Mouse (Mus musculus): ENCODE measurements around the gene Bod1.

Bod1 gene

DNA sequence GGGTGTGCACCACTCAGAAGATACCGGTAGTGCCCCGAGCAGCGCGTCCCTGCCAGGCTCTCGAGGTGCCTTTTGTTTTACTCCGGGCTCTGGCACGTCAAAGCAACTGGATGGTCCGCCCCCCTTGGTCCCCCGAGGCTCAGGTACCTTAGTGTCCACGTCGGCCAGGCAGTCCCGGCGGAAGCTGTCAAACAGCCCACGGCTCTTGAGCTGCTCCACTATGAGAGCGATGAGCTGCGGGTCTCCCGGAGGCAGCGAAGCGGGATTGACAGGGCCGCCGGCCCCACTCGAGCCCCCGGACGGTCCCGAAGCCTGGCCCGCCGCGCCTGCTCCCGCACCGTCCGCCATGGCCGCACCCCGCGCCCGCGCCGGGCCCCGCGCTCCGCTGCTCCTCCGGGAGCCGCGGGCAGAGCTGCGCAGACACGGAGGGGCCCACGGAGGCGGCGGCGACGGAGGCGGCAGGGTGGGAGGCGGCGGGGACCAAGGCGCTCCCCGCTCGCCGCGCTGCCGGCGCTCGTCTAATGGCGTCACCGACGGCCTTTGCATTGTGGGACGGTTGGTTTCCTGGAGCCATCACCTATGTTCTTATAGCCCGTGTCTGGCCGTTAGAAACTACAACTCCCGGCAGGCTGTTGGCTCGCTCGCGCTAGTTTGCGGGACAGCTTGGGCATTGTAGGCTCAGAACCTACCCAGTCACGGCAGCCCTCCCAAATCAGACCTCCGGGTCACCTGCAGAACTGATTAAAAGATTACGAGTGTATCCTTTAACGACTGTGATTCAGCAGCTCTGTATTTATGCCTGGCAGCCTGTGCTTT is at the start of gene Bod1:
Gene Bod1, minus strand, starts transcription at position 532 of the 816 bp plus-strand sequence.
- DNase-seq, result peak; percentile 92

DNA sequence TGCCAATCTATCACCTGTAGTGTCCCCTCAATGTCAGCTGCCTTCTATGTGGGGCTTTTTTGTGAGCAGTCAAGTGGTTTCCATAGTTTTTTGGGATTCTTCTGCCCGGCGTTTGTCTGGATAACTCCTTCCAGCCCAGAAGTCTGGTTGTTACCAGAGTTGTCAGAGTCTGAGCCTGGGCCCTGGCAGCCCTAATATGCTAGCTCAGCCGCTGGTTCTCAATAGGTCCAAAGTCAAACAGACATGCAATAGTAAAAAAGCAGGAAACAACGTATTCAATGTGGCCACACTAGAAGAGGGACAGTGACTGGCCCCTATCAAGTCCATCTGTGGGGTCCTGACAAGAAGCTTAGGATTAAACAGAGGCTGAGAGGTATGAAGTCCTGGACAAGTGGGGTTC is 47.4 kb upstream of the Bod1 start:
- DNase-seq, result no peak

DNA sequence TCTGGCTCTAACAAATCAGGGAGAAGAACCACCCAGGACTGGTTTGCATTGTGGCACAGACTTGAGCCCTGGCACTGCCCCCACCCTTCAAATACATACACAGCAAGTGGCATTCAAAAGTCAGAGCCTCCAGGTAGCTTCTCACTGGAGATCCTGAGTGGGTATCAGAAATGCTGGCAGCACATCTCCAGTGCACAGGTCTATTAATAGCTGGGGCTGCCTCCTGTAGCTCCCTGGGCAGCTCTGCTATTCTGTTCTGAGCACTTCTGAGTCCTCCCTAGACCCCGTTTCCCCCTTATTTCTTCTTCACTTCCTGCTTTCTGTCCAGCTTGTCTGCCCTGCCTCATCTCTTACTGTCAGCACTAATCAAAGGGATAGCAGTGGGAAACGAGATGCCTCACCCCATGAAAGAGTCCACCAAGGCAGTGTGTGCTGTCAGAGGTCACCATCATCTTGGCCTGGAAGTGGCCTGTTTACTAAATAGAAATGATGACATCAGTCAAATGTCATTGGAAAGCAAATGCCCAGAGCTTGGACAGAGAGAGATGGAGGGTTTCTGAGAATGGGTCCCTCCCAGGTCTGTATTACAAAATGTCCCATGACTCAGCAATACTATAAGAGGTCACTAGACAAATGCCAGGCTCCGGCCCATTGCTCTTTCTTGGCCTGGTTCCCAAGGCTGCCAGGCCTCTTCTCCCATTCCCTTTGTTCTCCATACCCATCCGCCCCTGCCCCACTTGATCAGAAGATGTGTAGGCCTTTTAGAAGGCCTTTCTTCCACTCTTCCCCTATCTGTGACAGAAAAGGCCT is 46.4 kb upstream of the Bod1 start:
- DNase-seq, result no peak

DNA sequence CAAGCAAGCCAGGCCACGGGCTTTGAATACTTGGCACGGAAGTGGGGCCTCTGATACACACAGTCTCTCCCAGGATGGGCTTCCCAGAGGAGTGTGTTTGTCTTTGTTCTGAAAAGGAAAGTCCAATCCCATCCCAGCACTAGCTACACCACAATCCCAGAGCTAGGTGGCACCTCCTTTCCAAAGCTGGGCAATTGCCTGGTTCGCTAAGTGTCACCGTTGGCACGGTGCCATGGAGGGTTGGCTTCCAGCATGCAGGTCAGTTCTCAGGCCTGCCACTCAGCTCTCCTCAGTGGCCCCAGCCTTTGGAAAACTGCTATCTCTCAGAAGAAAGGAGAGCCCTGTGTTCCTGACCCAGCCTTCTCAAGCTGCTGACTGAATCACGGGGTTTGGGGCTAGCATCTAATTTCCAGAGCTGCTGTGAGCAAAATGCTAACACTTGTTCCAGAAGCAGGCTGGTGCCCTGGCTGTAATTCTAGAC is 42.0 kb upstream of the Bod1 start:
- peak; percentile 90 for DNase-seq

DNA sequence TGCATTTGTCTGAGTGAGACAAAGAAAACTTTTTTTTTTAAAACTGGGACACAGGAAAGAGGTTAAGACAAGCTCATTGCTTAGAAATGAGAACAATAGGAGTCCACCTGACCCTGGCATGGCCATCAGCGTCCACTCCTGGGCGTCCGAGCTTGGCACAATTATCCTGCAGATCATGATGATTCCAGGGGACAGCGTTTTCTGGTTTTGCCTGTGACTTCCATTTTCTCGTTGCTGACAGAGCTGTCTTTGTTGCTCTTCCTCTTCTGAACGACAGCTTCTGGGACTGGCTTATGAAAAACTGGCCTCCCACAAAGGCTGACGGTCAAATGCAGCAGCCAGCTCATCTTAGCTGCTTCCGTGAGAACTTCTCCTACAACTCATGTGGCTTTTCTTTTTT is 41.4 kb upstream of the Bod1 start:
- DNase-seq, result no peak

DNA sequence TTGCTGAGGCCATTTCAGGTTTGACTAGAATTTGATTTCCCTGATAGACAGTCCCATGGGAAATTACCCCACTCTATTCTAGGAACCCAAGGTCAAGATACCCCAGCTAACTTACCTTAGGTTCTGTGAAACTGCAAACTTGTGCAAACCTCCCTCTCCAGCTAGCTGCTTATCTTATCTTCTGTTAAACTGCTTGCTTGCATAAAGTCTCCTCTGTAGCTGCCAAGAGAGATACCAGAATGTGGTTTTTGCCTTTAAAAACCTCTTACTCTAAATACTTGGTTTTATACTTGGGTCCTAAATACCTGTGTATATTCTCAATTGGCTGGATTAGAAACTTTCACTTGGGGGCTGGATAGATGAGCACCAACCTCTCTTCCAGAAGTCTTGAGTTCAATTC is 36.1 kb upstream of the Bod1 start:
- DNase-seq, result no peak

DNA sequence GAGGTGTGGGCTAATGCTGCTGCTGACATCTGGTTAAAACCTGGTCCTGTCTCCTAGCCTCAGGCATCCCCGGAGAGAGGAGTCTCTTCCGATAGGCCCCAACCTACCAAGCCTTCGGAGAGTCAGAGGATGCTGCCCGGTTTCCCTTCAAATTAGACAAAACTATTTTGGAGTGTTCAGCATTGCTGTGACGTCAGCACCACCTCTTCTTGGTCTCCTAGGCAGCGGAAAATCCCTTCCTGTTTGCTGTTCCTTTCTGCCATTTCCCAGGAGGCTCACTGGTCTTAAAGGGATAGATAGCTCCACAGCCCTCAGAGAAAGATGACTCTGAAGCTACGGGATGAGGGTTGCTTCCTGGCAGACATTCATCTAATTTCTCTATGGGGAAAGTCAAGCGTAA is 31.5 kb upstream of the Bod1 start:
- no peak for DNase-seq

DNA sequence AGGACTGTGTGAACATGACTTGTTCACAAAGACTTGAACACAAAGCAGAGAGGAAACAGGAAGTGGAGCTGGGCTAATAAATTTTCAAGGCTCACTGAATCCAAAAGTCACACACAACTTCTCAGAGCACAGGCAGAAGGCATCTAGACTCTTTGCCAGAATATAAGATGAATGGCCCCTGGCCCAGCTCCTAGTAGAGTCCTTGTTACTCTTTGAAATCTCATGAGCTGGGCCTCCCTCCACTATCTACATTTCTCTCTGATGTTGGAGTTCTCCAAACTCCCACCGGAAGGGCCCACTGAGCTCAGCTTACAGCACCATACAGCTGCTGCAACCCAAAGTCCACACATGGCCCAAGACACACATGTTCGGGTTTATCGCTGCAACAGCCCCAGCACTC is 30.2 kb upstream of the Bod1 start:
- DNase-seq, result no peak

DNA sequence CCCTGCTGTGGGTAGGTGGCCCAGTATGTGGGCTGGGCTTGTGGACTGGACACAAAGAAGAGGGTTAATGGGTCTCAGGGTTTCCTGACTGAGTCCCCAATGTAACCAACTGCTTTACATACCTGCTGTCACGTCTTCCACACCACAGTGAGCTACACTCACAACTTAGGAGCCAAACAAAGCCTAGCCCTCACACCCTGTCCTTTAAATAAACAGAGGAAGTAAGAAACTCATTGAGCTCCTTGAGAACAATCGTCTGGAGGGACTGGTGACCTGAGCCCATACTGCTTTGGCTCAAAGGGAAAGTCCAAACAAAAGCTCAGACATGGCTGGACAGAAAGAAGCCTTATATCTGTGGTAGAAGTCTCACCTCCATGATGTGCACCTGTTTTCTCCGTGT is 27.8 kb upstream of the Bod1 start:
- no peak for DNase-seq

DNA sequence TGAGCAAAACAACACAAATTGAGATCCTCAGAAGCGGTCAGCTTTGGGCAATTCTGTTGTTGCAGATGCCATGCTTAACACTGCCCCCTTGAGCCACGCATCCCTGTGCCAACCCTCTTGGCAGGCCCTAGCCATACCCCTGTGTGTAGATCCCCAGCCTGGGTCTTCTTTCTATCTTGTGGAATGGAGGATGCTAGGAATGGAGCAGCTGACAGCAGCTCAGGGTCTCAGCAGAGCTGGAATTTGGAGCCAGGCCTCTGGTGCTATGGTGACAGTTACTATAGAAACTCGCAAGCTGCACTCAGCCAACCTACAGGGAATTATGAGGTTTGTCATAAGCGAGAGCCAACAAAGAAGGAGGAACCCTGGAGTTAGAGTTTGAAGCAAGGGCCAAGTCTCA is 23.1 kb upstream of the Bod1 start:
- no peak for DNase-seq

DNA sequence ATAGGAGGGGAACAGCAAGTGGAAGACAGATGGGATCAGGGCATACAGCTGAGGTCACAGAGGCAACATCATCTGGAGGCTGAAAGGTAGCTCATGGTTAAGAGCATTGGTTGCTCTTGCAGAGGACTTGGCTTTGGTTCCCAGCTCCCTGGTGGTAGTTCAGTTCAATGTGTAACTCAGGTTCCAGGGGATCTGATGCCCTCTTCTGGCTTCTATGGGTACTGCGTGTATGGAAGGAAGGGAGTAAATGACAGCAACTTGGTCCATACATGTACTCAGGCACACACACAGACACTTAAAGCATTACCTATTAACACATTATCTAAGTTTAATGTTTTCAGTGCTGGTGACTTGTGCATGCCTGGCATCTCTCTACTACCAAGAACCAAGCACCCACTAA is 22.4 kb upstream of the Bod1 start:
- no peak for DNase-seq

DNA sequence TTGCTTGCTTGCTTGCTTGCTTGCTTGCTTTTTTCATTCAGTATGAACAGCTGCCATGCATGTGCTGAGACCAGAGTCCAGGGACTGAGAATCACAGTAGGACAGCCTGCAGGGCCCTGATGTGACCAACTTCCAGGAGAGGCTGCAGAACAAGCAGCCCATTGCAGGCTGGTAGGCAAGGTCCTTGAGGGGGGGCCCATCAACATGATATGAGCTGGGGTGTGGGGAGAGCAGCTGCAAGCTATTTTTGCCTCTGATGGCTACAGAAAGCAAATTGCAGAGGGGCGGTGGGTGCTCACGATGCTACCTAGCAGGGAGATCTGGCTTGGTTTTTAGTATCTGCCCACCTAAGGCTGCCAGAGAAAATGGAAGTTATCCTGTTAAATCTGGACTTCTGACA is 21.6 kb upstream of the Bod1 start:
- DNase-seq, result no peak

DNA sequence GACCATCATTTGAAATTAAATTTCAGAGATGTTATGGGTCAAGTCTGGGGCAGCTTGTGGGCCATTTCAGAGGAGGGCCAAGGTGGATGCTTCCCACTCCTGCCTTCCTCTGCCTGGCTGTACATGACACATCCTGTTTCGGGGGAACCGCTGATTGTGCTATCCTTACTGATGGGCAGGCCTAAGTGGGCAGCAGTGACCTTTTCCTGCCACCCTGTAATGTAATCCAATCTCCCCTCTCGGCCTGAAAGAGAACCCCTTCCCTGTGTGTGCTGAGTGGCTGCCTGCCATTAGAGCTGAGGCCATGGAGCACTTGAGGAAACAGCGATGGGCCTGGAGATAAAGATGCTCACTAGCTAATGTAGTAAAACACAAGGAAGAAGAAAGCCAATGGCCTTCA is 17.3 kb upstream of the Bod1 start:
- DNase-seq, result no peak

DNA sequence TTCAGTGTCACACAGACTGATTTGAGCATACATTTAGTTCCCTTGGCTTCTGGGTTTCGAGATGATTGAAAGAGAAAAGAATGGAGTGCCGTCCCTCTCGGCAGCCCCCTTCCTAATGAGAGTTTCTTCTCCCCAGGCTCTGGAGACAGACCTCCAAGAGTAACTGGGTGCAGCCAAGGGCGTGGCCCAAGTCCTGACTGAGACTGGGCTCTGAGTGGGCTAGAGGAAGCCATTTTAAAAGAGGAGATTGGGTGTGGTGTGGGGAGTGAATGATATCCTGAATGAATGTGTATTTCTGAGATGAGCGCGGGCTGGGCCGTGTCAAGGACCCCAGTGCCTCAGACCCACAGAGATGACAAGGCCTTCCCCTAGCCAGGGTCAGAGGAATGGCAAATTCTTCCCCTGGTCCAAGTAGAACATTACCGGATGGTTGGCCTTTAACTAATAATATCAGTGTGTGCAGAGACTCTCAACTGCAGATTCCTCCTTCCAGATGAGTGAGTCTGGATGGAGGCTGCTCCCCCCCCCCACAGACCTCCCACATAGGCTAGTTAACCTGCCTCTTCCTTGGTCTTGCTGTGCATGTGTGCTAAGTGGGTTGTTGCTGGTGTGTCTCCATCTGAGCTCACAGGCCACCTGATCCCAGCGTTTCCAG is 13.4 kb upstream of the Bod1 start:
- DNase-seq, result no peak

DNA sequence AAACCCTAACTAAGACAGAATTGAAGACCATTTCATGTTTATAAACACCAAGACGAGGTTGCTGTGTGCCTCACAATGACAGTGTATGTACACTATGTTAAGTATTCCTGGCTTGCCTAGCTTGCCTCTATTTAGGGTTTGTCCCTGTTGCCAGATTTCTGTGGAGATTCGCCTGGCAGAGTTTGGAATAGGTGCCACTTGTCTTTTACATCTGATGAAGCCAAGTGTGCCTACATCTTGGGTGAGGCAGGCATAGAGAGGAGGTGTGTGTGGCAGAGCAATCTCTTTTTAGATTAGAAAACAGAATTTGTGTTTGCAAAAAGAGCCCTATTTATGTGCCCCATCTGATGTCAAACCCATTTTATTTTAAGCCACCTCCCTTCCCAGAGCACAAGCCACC is 12.4 kb upstream of the Bod1 start:
- DNase-seq, result no peak

DNA sequence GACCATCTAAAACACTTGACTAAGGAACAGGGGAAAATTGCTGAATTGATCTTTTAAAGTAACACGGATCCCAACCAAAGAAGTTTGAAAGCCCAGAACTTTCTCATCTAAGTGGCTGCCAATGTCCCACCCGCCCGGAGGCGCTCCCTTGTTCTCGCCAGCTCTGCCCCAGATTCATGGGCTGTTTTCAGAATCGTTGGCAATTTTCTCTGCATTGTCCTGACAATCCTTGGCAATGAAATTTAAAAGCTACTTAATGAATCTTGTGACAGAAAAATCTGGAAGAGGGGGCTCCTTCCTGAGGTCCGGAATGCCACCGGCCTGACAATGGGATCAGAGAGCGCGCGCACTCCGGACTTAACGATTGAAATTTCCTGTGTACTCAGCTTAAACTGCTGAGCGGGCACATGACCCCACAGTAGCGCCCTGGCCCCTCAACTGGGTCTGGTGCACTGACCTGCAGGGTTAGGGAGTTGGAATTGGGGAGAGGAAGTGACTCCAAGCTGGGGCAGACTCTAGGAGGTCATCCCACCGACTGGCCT is 8.2 kb upstream of the Bod1 start:
- no peak for DNase-seq

DNA sequence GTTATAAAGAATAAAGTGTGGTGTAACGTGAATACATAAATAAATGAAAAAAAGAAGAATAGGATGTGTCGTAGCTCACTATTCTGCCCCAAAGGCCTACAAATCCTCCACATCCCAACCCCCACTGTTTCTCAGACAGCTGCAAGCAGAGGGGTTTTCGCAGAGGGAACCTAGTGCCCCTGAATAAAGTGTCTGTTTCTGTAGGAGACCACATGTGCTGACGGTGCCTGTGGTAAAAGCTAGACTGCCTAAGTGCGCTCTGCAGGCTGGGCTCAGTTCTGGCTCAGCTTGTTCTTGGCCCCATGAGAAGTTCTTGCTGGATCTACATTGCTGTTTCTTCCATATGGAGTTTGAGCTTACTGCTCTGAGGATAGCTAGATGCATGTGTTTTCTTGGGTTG is 5.6 kb upstream of the Bod1 start:
- no peak for DNase-seq

DNA sequence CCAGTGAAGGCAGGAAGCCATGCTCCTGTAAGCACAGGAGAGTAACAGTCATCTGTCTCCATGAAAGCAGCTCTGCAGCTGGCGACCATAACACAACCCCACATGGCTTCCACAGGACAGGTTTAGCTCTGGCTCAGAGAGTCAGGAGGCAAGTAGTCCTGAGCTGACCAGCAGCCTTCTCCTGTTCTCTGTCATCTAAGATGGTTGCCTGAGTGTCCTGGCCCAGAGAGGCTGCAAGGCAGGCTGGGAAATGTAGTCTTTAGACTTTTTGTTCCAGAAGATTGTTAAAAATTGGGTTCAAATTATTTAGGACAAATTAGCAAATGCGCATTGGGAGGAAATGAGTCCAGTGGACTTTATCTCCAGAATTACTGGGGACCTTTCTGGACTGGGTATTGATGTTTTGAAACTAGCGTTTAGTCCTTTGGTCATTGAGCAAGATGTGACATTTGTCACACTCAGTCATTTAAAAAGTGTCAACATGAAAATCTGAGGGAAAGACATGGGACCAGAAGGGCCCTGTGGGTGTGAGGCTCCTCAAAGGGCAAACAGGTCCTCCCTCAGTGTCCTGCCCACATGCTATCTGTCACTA is 5.1 kb upstream of the Bod1 start:
- DNase-seq, result peak; percentile 21

DNA sequence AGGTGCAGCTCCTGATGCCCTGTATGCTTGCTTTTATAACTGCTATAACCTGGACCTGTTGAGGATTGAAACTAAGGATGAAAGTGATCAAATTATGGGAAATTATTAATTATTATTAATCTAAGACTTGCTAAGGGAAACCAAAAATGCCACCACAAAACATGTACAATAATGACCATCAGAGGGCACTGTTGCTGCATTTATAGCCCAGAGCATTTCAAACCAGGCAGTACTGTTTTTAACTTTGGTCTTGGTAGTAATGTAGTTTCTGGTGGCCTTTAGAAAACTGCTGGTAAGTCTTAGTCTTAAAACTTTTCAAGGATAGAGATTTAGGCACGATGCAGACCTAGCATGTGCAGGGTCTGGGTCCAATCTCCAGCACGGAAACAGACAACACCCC is 3.7 kb upstream of the Bod1 start:
- DNase-seq, result peak; percentile 55

DNA sequence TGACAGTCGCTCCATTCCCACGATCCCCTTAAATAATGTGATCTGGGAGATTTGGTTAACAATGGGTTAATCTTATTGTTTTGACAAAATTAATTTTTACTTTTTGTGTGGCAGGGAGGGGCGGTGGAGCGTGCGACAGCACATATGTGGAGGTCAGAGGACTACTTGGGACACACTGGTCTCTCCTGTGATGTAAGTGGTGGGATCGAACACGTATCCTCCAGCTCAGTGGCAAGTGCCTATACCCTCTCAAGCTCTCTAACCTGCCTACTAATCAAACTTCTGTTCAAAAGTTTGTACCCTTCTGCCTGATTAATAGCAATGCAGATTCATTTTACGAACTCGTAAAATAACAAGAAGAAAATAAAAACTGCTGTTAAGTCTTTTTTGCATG is 482 bp upstream of the Bod1 start:
- no peak for DNase-seq

DNA sequence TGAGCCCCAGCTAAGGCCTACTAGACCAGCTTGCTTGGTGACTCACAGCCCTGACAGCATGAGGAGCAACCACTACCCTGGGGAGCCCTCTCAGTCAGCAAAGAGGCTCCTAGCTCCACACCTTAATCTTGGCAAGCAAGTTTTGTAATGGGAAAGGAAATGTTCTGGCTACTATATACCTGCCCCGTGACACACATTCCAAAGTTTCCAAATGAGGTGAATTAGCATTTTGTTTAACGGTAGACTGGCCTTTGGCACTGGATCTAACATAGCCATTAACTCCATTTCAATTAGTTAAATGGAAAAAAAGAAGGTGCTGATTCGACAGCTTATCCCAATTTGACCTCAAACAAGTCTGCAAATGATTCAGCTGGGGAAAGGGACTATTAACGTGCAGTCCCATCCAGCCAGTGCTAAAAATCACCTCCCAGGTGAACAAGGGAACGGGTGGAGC is 1.2 kb downstream of the Bod1 start:
- no peak for DNase-seq

DNA sequence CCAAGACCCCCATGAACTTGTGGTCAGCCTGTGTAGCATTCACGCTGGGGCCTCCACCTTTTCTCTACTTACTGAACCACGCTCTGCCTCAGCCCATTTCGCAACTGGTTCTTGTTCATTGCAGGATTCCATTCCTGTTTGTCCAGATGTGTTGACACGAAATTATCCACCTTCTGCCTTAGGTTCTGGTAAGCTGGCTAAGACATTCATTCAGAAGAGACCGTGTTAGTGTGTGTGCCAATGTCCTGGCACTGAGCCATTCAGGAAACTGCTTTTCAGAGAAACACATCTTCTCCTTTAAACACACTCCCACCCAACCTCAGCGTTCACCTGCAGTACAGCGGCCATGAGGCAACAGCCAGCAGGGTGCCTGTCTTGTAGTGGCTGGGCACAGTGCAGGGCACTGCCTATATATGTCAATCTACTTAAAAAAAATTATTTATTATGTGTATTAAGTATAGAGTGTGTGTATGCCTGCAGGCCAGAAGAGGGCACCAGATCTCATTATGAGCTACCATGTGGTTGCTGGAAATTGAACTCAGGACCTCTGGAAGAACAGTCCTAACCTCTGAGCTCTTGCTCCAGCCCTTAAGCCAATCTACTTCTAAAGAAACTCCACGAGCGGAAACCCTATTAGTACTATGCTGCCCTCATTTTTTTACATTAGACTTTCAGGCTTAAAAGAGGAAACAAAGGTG is 2.4 kb downstream of the Bod1 start:
- DNase-seq, result no peak
